ENCODE assay signal across 10 mouse cellular contexts in genomic region chr13:83566834-83567534, GRCm38 (mm10).
DNase-seq lines count a peak whose midpoint lies in the region; ATAC-seq and TF ChIP-seq lines count a peak whose summit lies in the region.
"Had no signal": no experiment of that assay in that cellular context is flagged by ENCODE, and none has a peak within 500 bp of the region (broad histone marks: within the 10 kb centered on the region; RNA-seq: fewer than 3 reads in every experiment).

No protein-coding gene starts in this region.

- TF ChIP-seq EP300 in heart, postnatal 0 days (IDR thresholded peaks at IDR 0.05; ENCODE audit: low read depth) = no peak

- no peaks in the 10 kb centered on the region for H3K27me3 ChIP-seq in heart, postnatal 0 days (ENCODE audit: control insufficient read depth, insufficient read depth, low read length)
- H3K27me3 ChIP-seq in embryonic facial prominence, embryonic 14.5 days (replicated peaks; ENCODE audit: control insufficient read depth, insufficient read depth, low read length) = no peaks in the 10 kb centered on the region
- no peaks in the 10 kb centered on the region for H3K27me3 ChIP-seq in midbrain, embryonic 14.5 days (ENCODE audit: control insufficient read depth, insufficient read depth, low read length)
- H3K27me3 ChIP-seq: limb, embryonic 12.5 days had no signal

- no peak for DNase-seq in heart, postnatal 0 days (ENCODE audit: low spot score)
- DNase-seq in heart, postnatal 4 days = no peak
- peak; percentile 58 for DNase-seq in embryonic facial prominence, embryonic 14.5 days (ENCODE audit: low spot score)
- DNase-seq in midbrain, embryonic 14.5 days = peak; percentile 34
- no peak for DNase-seq in ovary, postnatal 10 days (ENCODE audit: low spot score)
- no peak for DNase-seq in kidney, postnatal 36 days
- DNase-seq: lung, adult 2 months; right cerebral cortex, postnatal 14 days had no signal

- no peak for TF ChIP-seq CTCF in heart, postnatal 0 days (IDR thresholded peaks at IDR 0.05; ENCODE audit: low read depth)

- H3K9ac ChIP-seq in heart, postnatal 0 days (replicated peaks; ENCODE audit: low read depth, low read length) = no peak overlapping the region
- no peak overlapping the region for H3K9ac ChIP-seq in embryonic facial prominence, embryonic 14.5 days (ENCODE audit: low read depth, low read length)
- no peak overlapping the region for H3K9ac ChIP-seq in midbrain, embryonic 14.5 days (replicated peaks; ENCODE audit: low read length)
- H3K9ac ChIP-seq: limb, embryonic 12.5 days had no signal

- peak overlapping the region; percentile 86 for H3K27ac ChIP-seq in heart, postnatal 0 days (ENCODE audit: low read depth)
- H3K27ac ChIP-seq in brown adipose tissue, adult 24 weeks (replicated peaks; ENCODE audit: low read depth, low read length) = 0 out of 2 replicates have a peak overlapping the region, but pooled peaks have one; percentile 8
- peak overlapping the region; percentile 34; the same call in 1 of the 2 replicates for H3K27ac ChIP-seq in embryonic facial prominence, embryonic 14.5 days (replicated peaks; ENCODE audit: low read depth, low read length)
- H3K27ac ChIP-seq in midbrain, embryonic 14.5 days (replicated peaks; ENCODE audit: low read depth, low read length) = no peak overlapping the region
- H3K27ac ChIP-seq: limb, embryonic 12.5 days had no signal

- no peaks in the 10 kb centered on the region for H3K36me3 ChIP-seq in heart, postnatal 0 days (replicated peaks; ENCODE audit: control insufficient read depth, insufficient read depth, low read length)
- no peaks in the 10 kb centered on the region for H3K36me3 ChIP-seq in embryonic facial prominence, embryonic 14.5 days (ENCODE audit: control insufficient read depth, insufficient read depth, low read length)
- no peaks in the 10 kb centered on the region for H3K36me3 ChIP-seq in midbrain, embryonic 14.5 days (ENCODE audit: control insufficient read depth, insufficient read depth, low read length)
- H3K36me3 ChIP-seq: limb, embryonic 12.5 days had no signal

- H3K4me3 ChIP-seq in heart, postnatal 0 days (ENCODE audit: low read depth, low read length) = no peak overlapping the region
- H3K4me3 ChIP-seq in brown adipose tissue, adult 24 weeks (ENCODE audit: insufficient read depth, low read depth, low read length) = no peak overlapping the region
- no peak overlapping the region for H3K4me3 ChIP-seq in embryonic facial prominence, embryonic 14.5 days (ENCODE audit: low read depth, low read length)
- no peak overlapping the region for H3K4me3 ChIP-seq in midbrain, embryonic 14.5 days (replicated peaks; ENCODE audit: low read depth, low read length)
- H3K4me3 ChIP-seq: limb, embryonic 12.5 days had no signal

- no peaks in the 10 kb centered on the region for H3K9me3 ChIP-seq in heart, postnatal 0 days (replicated peaks; ENCODE audit: control insufficient read depth, low read length)
- no peaks in the 10 kb centered on the region for H3K9me3 ChIP-seq in embryonic facial prominence, embryonic 14.5 days (ENCODE audit: control insufficient read depth, low read length)
- no peaks in the 10 kb centered on the region for H3K9me3 ChIP-seq in midbrain, embryonic 14.5 days (ENCODE audit: control insufficient read depth, low read length)
- H3K9me3 ChIP-seq: limb, embryonic 12.5 days had no signal

- no peak overlapping the region for H3K4me2 ChIP-seq in heart, postnatal 0 days (ENCODE audit: low read depth, low read length)
- H3K4me2 ChIP-seq in embryonic facial prominence, embryonic 14.5 days (ENCODE audit: low read depth, low read length) = no peak overlapping the region
- H3K4me2 ChIP-seq in midbrain, embryonic 14.5 days (ENCODE audit: low read length) = no peak overlapping the region
- H3K4me2 ChIP-seq: limb, embryonic 12.5 days had no signal

- peaks cover 59% of the 10 kb centered on the region for H3K4me1 ChIP-seq in heart, postnatal 0 days (ENCODE audit: control insufficient read depth, insufficient read depth)
- H3K4me1 ChIP-seq in brown adipose tissue, adult 24 weeks (ENCODE audit: control insufficient read depth, insufficient read depth, insufficient read length, low read length) = peaks cover 15% of the 10 kb centered on the region
- peaks cover 29% of the 10 kb centered on the region for H3K4me1 ChIP-seq in embryonic facial prominence, embryonic 14.5 days (ENCODE audit: control insufficient read depth, insufficient read depth, low read length)
- no peaks in the 10 kb centered on the region for H3K4me1 ChIP-seq in midbrain, embryonic 14.5 days (ENCODE audit: control insufficient read depth, insufficient read depth, low read length)

- WGBS in heart, postnatal 0 days = 37% methylated on average over 8 of the region's 8 CpGs
- 26% methylated on average over 8 of the region's 8 CpGs for WGBS in embryonic facial prominence, embryonic 14.5 days
- WGBS in midbrain, embryonic 14.5 days = 55% methylated on average over 8 of the region's 8 CpGs

- ATAC-seq in heart, postnatal 0 days (ENCODE audit: insufficient read depth, low read depth) = no peak
- peak; percentile 73; the same call in 1 of the 2 replicates for ATAC-seq in embryonic facial prominence, embryonic 14.5 days (ENCODE audit: low read depth)
- ATAC-seq in midbrain, embryonic 14.5 days (ENCODE audit: low FRiP score, low TSS enrichment) = peak; percentile 73; the same call in 1 of the 2 replicates

Comparison
In these comparisons a context has a peak if more than half of its experiments do, and no peak if none do; other contexts are left out.
1. DNase-seq: peak in embryonic facial prominence, embryonic 14.5 days (single experiment) and midbrain, embryonic 14.5 days (single experiment); none in heart, postnatal 0 days (single experiment), heart, postnatal 4 days (single experiment), ovary, postnatal 10 days (single experiment) and kidney, postnatal 36 days (0 of 2).